Mouse (Mus musculus) E14TG2a.4 (cell line): ENCODE measurements around the gene Tpte.

Experiments
- CTCF ChIP-seq: conservative IDR thresholded peaks from 2 replicates; pipeline ENCODE4 v1.5.1; 2014; ENCODE audit warnings: low read length
- NANOG ChIP-seq: IDR thresholded peaks from 2 replicates; pipeline ENCODE4 v1.6.1; 2014; ENCODE audit warnings: borderline replicate concordance, low read length, mixed read lengths
- POU5F1 ChIP-seq: IDR thresholded peaks from 2 replicates; pipeline ENCODE4 v1.6.1; 2014; ENCODE audit warnings: low read length, borderline replicate concordance

- TF ChIP-seq CTCF, result no peak
- TF ChIP-seq NANOG, result no peak
- TF ChIP-seq POU5F1, result no peak
Measured at GRCm38 (mm10) chr8:22306999-22307398, 23.8 kb downstream of the Tpte start.
